Mouse (Mus musculus) T-helper 2 cell (primary cell): ENCODE results near the gene Prlhr.

Experiments
- in situ Hi-C: fragments of 300-600 bp; cut with MboI, MseI; formaldehyde crosslinking; loops from one replicate; pipeline ENCODE4 v1.15.1; 2025; ENCODE audit warnings: high pct_unique_total_duplicates

Prlhr gene

DNA sequence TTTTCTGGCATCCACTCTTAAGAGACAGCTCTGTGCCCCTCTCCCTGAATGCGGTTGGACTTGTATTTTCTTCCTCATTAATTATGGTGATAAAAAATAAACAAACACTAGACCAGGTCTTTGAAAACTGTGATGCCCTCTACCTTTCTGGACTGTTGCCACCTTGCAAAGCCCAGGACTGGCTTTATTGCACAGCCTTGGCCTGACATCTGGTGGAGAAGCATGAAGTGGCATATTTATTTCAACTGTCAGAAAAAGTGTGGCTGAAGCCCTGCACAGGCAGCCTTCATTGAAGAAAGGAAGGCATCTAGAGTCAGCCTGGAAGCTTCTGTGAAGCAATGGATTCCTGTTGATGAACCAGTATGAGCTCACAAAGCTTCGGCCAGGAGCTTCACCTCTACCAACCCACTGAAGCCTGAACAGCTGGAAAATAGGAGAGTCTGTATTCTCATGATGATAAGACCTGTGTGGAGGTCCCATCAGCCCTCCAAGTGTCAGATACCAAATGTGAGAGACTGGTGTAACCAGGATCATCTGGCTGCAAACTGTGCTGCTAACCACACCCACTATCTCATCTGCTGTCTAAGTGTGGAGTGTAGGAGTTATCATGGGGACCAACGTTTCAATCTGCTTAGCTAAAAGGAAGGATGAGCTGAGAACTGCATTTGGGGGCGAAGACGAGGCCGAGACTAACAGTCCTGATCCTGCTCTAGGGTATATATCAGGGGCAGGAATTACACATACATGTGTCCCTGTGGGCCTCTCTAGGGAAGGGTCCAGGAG is 35.6 kb downstream of the Prlhr start:
- in situ Hi-C loops: no loop called here

DNA sequence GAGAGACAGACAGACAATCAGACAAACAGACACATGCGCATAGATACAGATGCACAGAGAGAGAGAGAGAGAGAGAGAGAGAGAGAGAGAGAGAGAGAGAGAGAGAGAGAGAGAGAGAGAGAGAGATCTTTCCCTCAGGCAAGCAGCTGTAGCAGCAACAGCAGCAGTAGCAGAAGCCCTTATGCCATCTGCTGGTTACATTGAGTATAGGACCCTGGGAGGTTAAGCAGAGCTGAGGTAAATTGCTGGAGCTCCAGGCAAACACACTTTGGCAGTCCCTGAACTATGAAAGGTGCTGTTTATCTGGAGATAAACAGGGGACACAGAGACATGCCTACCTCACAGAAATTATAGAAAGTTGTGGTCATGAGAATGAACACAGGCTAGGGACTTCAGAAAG is 50.5 kb downstream of the Prlhr start:
- in situ Hi-C loops: no loop called here
